Mouse (Mus musculus) CH12.LX (cell line): ENCODE results near the gene Kri1. TPM values are rescaled to one million over a fixed set of nuclear protein-coding genes. Genes with fewer than 3 reads are reported as not detected.

Source experiments
- DNase-seq: peaks from one replicate; pipeline ENCODE4 v3.0.0-alpha.2; 2013; ENCODE audit errors: extremely low read depth
- H3K27ac ChIP-seq: 2 replicates; pipeline ENCODE4 v1.5.1; 2012; ENCODE audit warnings: low read depth, mild to moderate bottlenecking, control low read depth, moderate library complexity; ENCODE audit not compliant: insufficient read depth
- H3K27me3 ChIP-seq: replicated peaks from 2 replicates; pipeline ENCODE3; 2012; ENCODE audit warnings: inconsistent platforms
- H3K36me3 ChIP-seq, 2 experiments: replicated peaks in 1 of 2; 2 replicates each; pipeline versions ENCODE3 to v1.6.1; 2012; ENCODE audit warnings: inconsistent platforms in 1 of 2, low read length in 1 of 2, mild to moderate bottlenecking in 1 of 2, mixed read lengths in 1 of 2, moderate library complexity in 1 of 2; ENCODE audit not compliant: control insufficient read depth in 1 of 2, insufficient read depth in 1 of 2
- H3K4me1 ChIP-seq, 2 experiments: 2 replicates each; pipeline ENCODE4 v1.6.1; 2012; ENCODE audit warnings: inconsistent platforms in 1 of 2, moderate library complexity in 1 of 2; ENCODE audit not compliant: insufficient read depth in 2 of 2, control insufficient read depth in 1 of 2
- H3K4me2 ChIP-seq: 2 replicates; pipeline ENCODE4 v1.6.1; 2012; ENCODE audit warnings: low read depth, mild to moderate bottlenecking, control low read depth; ENCODE audit not compliant: poor library complexity, insufficient read depth, severe bottlenecking
- H3K4me3 ChIP-seq, 3 experiments: fragments of 150-350 bp in 1 of 3; sonication (generic) in 1 of 3; replicated peaks in 1 of 3; 2 replicates each; pipeline versions ENCODE3 to v1.5.1; 2011 to 2012; ENCODE audit warnings: low read depth in 2 of 3, low read length in 2 of 3, mild to moderate bottlenecking in 2 of 3, moderate library complexity in 2 of 3, control low read depth in 1 of 3, improper control_type of control experiment in 1 of 3, inconsistent platforms in 1 of 3, mixed read lengths in 1 of 3; ENCODE audit not compliant: poor library complexity in 1 of 3
- H3K79me2 ChIP-seq: replicated peaks from 2 replicates; pipeline ENCODE4 v1.6.1; 2012; ENCODE audit warnings: mild to moderate bottlenecking, moderate library complexity; ENCODE audit not compliant: control insufficient read depth, poor library complexity, insufficient read depth, severe bottlenecking; ENCODE audit errors: extremely low read depth
- H3K9ac ChIP-seq: 2 replicates; pipeline ENCODE4 v1.6.1; 2012; ENCODE audit warnings: low read depth, mild to moderate bottlenecking, control low read depth, moderate library complexity; ENCODE audit not compliant: insufficient read depth
- H3K9me3 ChIP-seq: replicated peaks from 2 replicates; pipeline ENCODE3; 2012; ENCODE audit warnings: low read length, inconsistent platforms, mixed read lengths
- BHLHE40 ChIP-seq: IDR thresholded peaks from 2 replicates; pipeline ENCODE4 v1.6.1; 2011; ENCODE audit warnings: mild to moderate bottlenecking, low read depth, low read length, improper control_type of control experiment
- CTCF ChIP-seq, 2 experiments: IDR thresholded peaks in 1 of 2; conservative IDR thresholded peaks in 1 of 2; 2 replicates each; pipeline ENCODE4 v1.5.1; 2011 to 2012; ENCODE audit warnings: low read depth in 2 of 2, low read length in 2 of 2, improper control_type of control experiment in 1 of 2, inconsistent platforms in 1 of 2, mild to moderate bottlenecking in 1 of 2, moderate library complexity in 1 of 2
- E2F4 ChIP-seq: IDR thresholded peaks from 2 replicates; pipeline ENCODE4 v1.6.1; 2011; ENCODE audit warnings: low read depth, low read length, improper control_type of control experiment; ENCODE audit not compliant: insufficient replicate concordance
- EP300 ChIP-seq: IDR thresholded peaks from 2 replicates; pipeline ENCODE4 v1.6.1; 2011; ENCODE audit warnings: low read length, improper control_type of control experiment
- HCFC1 ChIP-seq: IDR thresholded peaks from 2 replicates; pipeline ENCODE4 v1.6.1; 2012; ENCODE audit warnings: low read depth, mild to moderate bottlenecking, inconsistent platforms, low read length, improper control_type of control experiment
- JUN ChIP-seq: IDR thresholded peaks from 2 replicates; pipeline ENCODE4 v1.6.1; 2011; ENCODE audit warnings: low read depth, mild to moderate bottlenecking, low read length, improper control_type of control experiment, moderate library complexity; ENCODE audit not compliant: insufficient read depth
- MAFK ChIP-seq: IDR thresholded peaks from 2 replicates; pipeline ENCODE4 v1.6.1; 2011; ENCODE audit warnings: low read length, improper control_type of control experiment; ENCODE audit not compliant: insufficient replicate concordance
- MAZ ChIP-seq: IDR thresholded peaks from 2 replicates; pipeline ENCODE4 v1.6.1; 2012; ENCODE audit warnings: low read depth, mild to moderate bottlenecking, inconsistent platforms, low read length, improper control_type of control experiment, moderate library complexity
- PAX5 ChIP-seq: IDR thresholded peaks from 2 replicates; pipeline ENCODE4 v1.6.1; 2012; ENCODE audit warnings: low read length, inconsistent platforms, mixed read lengths
- RCOR1 ChIP-seq: conservative IDR thresholded peaks from 2 replicates; pipeline ENCODE4 v1.6.1; 2012; ENCODE audit warnings: low read depth, mild to moderate bottlenecking, inconsistent platforms, low read length, improper control_type of control experiment
- SIN3A ChIP-seq: IDR thresholded peaks from 2 replicates; pipeline ENCODE4 v1.6.1; 2012; ENCODE audit warnings: low read length, improper control_type of control experiment, inconsistent platforms
- USF1 ChIP-seq: IDR thresholded peaks from 2 replicates; pipeline ENCODE4 v1.6.1; 2014; ENCODE audit warnings: low read depth, mild to moderate bottlenecking, inconsistent platforms, low read length, improper control_type of control experiment
- dilution Hi-C: fragments of 300-500 bp; cut with MboI; formaldehyde crosslinking; loops from 2 replicates; pipeline ENCODE4 v1.14.3; 2020; ENCODE audit warnings: low sequenced_read_pairs; ENCODE audit not compliant: extremely low pct_unique_long_range_greater_than_20kb, extremely low pct_ligation_motif_present
- in situ Hi-C: fragments of 300-500 bp; cut with MboI; formaldehyde crosslinking; loops from 3 replicates; pipeline ENCODE4 v1.14.3; 2019; ENCODE audit warnings: low sequenced_read_pairs, low pct_ligation_motif_present, low pct_unique_long_range_greater_than_20kb, mixed read lengths
- polyA plus RNA-seq: library from polyadenylated mRNA; unstranded; fragments of >175 nt; gene quantifications from 2 replicates; pipeline ENCODE4 v1.2.1, GENCODE M21; 2012; ENCODE audit warnings: low read depth; ENCODE audit not compliant: insufficient read length
- total RNA-seq, 2 experiments: library from RNA; depleted of rRNA; stranded (reverse); fragments of 300-350 nt in 1 of 2; fragments of >200 nt in 1 of 2; gene quantifications; 2 replicates each; pipeline ENCODE4 v1.2.3; 2012 to 2014

Kri1 gene
- total and polyA plus RNA-seq, 3 experiments, result 28.8 to 57.1 (median 55.5) TPM

- no peaks in the 10 kb centered on the region for H3K9me3 ChIP-seq
- peak overlapping the region; percentile 99 for H3K9ac ChIP-seq
- TF ChIP-seq MAZ, result 0 out of 2 replicates have a peak, but pooled peaks have one; percentile 28
- no peak for TF ChIP-seq EP300
- TF ChIP-seq RCOR1, result no peak
- peak; percentile 66 for TF ChIP-seq BHLHE40
- TF ChIP-seq HCFC1, result no peak
- TF ChIP-seq USF1, result no peak
- TF ChIP-seq, all 38 proteins: peak for 2
- Histone ChIP-seq H3K4me2 (peak overlapping the region; percentile 89), H3K4me3 (peak overlapping the region; percentile 77 to 98 (median 88)), H3K27me3 (peaks cover 4% of the 10 kb centered on the region), H3K27ac (peak overlapping the region; percentile 34; the same call in 1 of the 2 replicates), H3K79me2 (peaks cover 18% of the 10 kb centered on the region), H3K4me1 (peaks cover 17 to 35% of the 10 kb centered on the region in 2 experiments), H3K36me3 (peaks cover 12 to 36% of the 10 kb centered on the region in 2 experiments)
- dilution Hi-C loops, result no loop called here
- DNase-seq, result peak; percentile 18
- in situ Hi-C loops, result no loop called here
Observed at GRCm38 (mm10) chr9:21238004-21238732, 49.6 kb downstream of the Kri1 start.

GRCm38 (mm10) chr9:21237368-21238003 lies 50.3 kb downstream of the Kri1 start:
- H3K36me3 ChIP-seq, result peaks cover 14 to 41% of the 10 kb centered on the region in 2 experiments
- peak overlapping the region; percentile 77 to 98 (median 88) for H3K4me3 ChIP-seq
- H3K27me3 ChIP-seq, result peaks cover 4% of the 10 kb centered on the region
- H3K79me2 ChIP-seq, result peaks cover 18% of the 10 kb centered on the region
- no peaks in the 10 kb centered on the region for H3K9me3 ChIP-seq
- peak overlapping the region; percentile 34; the same call in 1 of the 2 replicates for H3K27ac ChIP-seq
- peak overlapping the region; percentile 89 for H3K4me2 ChIP-seq
- in situ Hi-C loops, result no loop called here
- TF ChIP-seq CTCF (conservative IDR thresholded peaks at IDR 0.05 in 1 of 2, IDR thresholded peaks at IDR 0.05 in 1 of 2; ENCODE audit: low read depth in 2 of 2, low read length in 2 of 2) (peak in 1 of 2 experiments; percentile 51; a peak in 2 of 4 replicates), MAFK (no peak), USF1 (no peak), SIN3A (peak; percentile 78), PAX5 (no peak), E2F4 (no peak), JUN (no peak), HCFC1 (no peak)
- H3K4me1 ChIP-seq, result peaks cover 17 to 35% of the 10 kb centered on the region in 2 experiments
- H3K9ac ChIP-seq, result peak overlapping the region; percentile 99
- dilution Hi-C loops, result no loop called here
- DNase-seq, result peak; percentile 53
